Mouse (Mus musculus) heart, postnatal 36 days (tissue): ENCODE data around the gene Fam173a. TPM values are rescaled to one million over a fixed set of nuclear protein-coding genes. Genes with fewer than 3 reads are reported as not detected.

ENCODE experiments used
- microRNA-seq, 2 experiments: library from miRNA; unstranded; fragments of <30 nt; microRNA quantifications; one replicate each; pipeline ENCODE4 v1.2.0; 2021; ENCODE audit warnings: borderline number of aligned reads in 2 of 2
- total RNA-seq, 2 experiments: library from RNA; stranded (reverse); gene quantifications; 2 replicates each; pipeline ENCODE4 v1.2.3; 2021

The Fam173a gene
- total RNA-seq, 2 experiments from 2014 or later = 39.2 to 39.7 TPM

Small RNA genes lying within 50 kb of the gene (microRNA-seq; reads per million reads assigned to microRNA genes)
- gene Gm25083 (0 reads per million in 2 experiments), gene Mir3082 (0 to 0.67 reads per million in 2 experiments), gene Mir6966 (0 to 6.1 reads per million in 2 experiments)

Other genes with a start within 250 kb of the Fam173a start
- gene Sox8, start 222.2 kb downstream of the Fam173a start, total RNA-seq = under 1 TPM; 0.33 to 0.49 TPM
- gene Lmf1, start 213.8 kb downstream of the Fam173a start, total RNA-seq = 10 to 100 TPM; 27.4 to 33.8 TPM
- gene Gng13, start 75.7 kb downstream of the Fam173a start, total RNA-seq = under 1 TPM; 0.98 to 1.00 TPM
- gene Chtf18, start 65.5 kb downstream of the Fam173a start, total RNA-seq = 1 to 10 TPM; 1.0 to 2.1 TPM
- gene Rpusd1, start 65.2 kb downstream of the Fam173a start, total RNA-seq = 1 to 10 TPM; 3.7 to 5.1 TPM
- gene Mslnl, start 56.9 kb downstream of the Fam173a start, total RNA-seq = not detected
- 10 to 100 TPM; 16.1 to 22.2 TPM for gene Msln, start 38.5 kb downstream of the Fam173a start, total RNA-seq
- gene Narfl, start 19.1 kb downstream of the Fam173a start, total RNA-seq = 10 to 100 TPM; 40.9 to 44.8 TPM
- 10 to 100 TPM; 10.7 to 11.4 TPM for gene Haghl, start 7.2 kb downstream of the Fam173a start, total RNA-seq
- gene Ccdc78, start 6.3 kb downstream of the Fam173a start, total RNA-seq = not detected
- gene AC134908.4, start 2.8 kb upstream of the Fam173a start, total RNA-seq = under 1 TPM in 1 of 2 experiments, not detected in 1; 0.46 TPM
- 10 to 100 TPM; 64.3 to 72.0 TPM for gene Metrn, start 4.2 kb upstream of the Fam173a start, total RNA-seq
- 1 to 10 TPM; 1.2 to 1.5 TPM for gene Fbxl16, start 16.2 kb upstream of the Fam173a start, total RNA-seq
- 10 to 100 TPM; 10.5 to 11.4 TPM for gene Wdr24, start 30.7 kb upstream of the Fam173a start, total RNA-seq
- gene Jmjd8, start 36.0 kb upstream of the Fam173a start, total RNA-seq = 10 to 100 TPM; 30.8 to 35.3 TPM
- gene Stub1, start 40.5 kb upstream of the Fam173a start, total RNA-seq = 100 to 1,000 TPM; 111 to 116 TPM
- gene Rhbdl1, start 44.4 kb upstream of the Fam173a start, total RNA-seq = 1 to 10 TPM; 1.4 to 1.9 TPM
- gene Gm20683, start 48.9 kb upstream of the Fam173a start, total RNA-seq = 1 to 10 TPM; 2.2 to 3.3 TPM
- 100 to 1,000 TPM; 110 to 115 TPM for gene Rhot2, start 52.0 kb upstream of the Fam173a start, total RNA-seq
- 1 to 10 TPM; 1.7 to 2.0 TPM for gene Wdr90, start 68.6 kb upstream of the Fam173a start, total RNA-seq
- 100 to 1,000 TPM; 272 to 286 TPM for gene Mcrip2, start 75.9 kb upstream of the Fam173a start, total RNA-seq
- 10 to 100 TPM; 16.1 to 18.1 TPM for gene Mettl26, start 82.2 kb upstream of the Fam173a start, total RNA-seq
- gene Wfikkn1, start 88.0 kb upstream of the Fam173a start, total RNA-seq = under 1 TPM; 0.41 to 0.64 TPM
- gene Rab40c, start 126.8 kb upstream of the Fam173a start, total RNA-seq = 10 to 100 TPM; 18.4 to 21.2 TPM
- gene Pigq, start 152.0 kb upstream of the Fam173a start, total RNA-seq = 10 to 100 TPM; 45.6 to 48.2 TPM
- under 1 TPM in 1 of 2 experiments, not detected in 1; 0.19 TPM for gene Nhlrc4, start 152.1 kb upstream of the Fam173a start, total RNA-seq
- under 1 TPM; 0.19 to 0.33 TPM for gene A930017K11Rik, start 159.7 kb upstream of the Fam173a start, total RNA-seq
- gene Capn15, start 192.9 kb upstream of the Fam173a start, total RNA-seq = 1 to 10 TPM; 7.2 TPM